Mouse (Mus musculus) Patski (cell line): ENCODE measurements around the gene Tex264. TPM values are rescaled to one million over a fixed set of nuclear protein-coding genes. Genes with fewer than 3 reads are reported as not detected.

ENCODE experiments used
- ATAC-seq: fragments of 100-300 bp; one replicate; pipeline ENCODE4 v1.8.0; 2021
- CTCF ChIA-PET: fragments of 350-600 bp; sonication (Branson Sonifier 250); formaldehyde crosslinking; loops from one replicate; lab custom pipeline; 2022; ENCODE audit warnings: inconsistent platforms; lab: Charles Lee
- POLR2A ChIA-PET: fragments of 350-600 bp; sonication (Branson Sonifier 250); formaldehyde crosslinking; loops from one replicate; lab custom pipeline; 2022; ENCODE audit warnings: antibody characterized with exemption, inconsistent platforms; lab: Charles Lee
- DNase-seq: peaks from one replicate; pipeline ENCODE4 v3.0.0-alpha.2; 2011; ENCODE audit warnings: low read depth, low spot score
- H3K27me3 ChIP-seq: fragments of 371-371 bp; one replicate; pipeline ENCODE4 v1.5.1; 2021
- CTCF ChIP-seq: fragments of 100-300 bp; IDR thresholded peaks from one replicate; pipeline ENCODE4 v1.5.1; 2021
- in situ Hi-C: fragments of 300-500 bp; cut with MboI; formaldehyde crosslinking; loops from 3 replicates; pipeline ENCODE4 v1.11.1; 2018; ENCODE audit warnings: low pct_unique_long_range_greater_than_20kb, mixed read lengths
- polyA plus RNA-seq: library from polyadenylated mRNA; unstranded; gene quantifications from one replicate; pipeline ENCODE4 v1.2.3, GENCODE M21; 2021

Gene Tex264
- polyA plus RNA-seq, 1 experiment from 2014 or later: 162 TPM

DNA sequence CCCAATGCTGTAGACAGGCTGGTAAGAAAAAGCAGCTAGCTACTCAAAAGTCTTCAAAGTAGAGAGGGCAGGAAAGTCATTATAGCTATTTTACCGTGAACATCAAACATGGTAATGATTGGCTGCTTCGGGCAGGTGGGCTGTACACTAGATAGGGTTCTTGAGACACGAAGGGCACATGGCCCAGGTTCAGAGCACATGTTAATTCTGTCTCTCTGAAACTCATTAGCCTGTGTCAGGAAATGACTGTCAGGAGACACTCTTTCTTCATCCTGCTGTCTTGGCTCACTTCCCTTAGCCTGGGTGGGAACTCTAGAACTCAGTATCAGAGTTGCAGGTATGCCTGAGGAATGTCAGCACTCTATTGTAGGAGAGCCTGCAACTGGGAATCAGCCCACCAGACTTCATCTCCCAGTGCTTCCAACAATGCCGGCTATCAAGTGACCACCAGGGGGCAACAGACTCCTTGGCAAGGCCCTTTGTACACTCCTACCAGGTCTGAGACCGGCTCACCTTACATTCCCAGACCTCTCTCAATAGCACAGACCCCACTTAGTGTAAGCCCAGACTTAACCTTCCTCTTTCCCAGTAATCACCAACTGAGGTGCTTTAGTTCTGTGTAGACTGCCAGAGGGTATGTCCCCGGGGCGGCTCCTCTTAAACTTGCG is 1.4 kb upstream of the Tex264 start:
- H3K27me3 ChIP-seq: no peaks in the 10 kb centered on the region
- ATAC-seq (peak; percentile 37), DNase-seq (peak; percentile 38)
- ChIA-PET CTCF (interaction anchor here (0.6 to 2.7 kb wide), 5 partner anchors 9 to 100 kb away, joined by 3 to 8 read pairs (median 4); no protein-coding TSS in a partner anchor), POLR2A (interaction anchor here (0.7 to 1.2 kb wide), 4 partner anchors 9 to 101 kb away, joined by 3 read pairs; partner anchors contain the start of gene Rad54l2)
- peak; percentile 89 for TF ChIP-seq CTCF
- in situ Hi-C loops: loop anchor here (5.0 to 25.0 kb wide), 4 partner anchors 125 to 850 kb away; partner anchors contain the start of genes Cish, Cyb561d2, Dcaf1 and Manf

- CTCF ChIA-PET: no interaction called here
- DNase-seq: no peak
- in situ Hi-C loops: loop anchor here (5.0 to 25.0 kb wide), 4 partner anchors 127 to 852 kb away; partner anchors contain the start of genes Cish, Cyb561d2, Dcaf1 and Manf
- POLR2A ChIA-PET: interaction anchor here (0.9 to 1.1 kb wide), 2 partner anchors 8 to 144 kb away, joined by 3 read pairs; no protein-coding TSS in a partner anchor
- H3K27me3 ChIP-seq: no peaks in the 10 kb centered on the region
- no peak for TF ChIP-seq CTCF
- no peak for ATAC-seq
Observed at GRCm38 (mm10) chr9:106684918-106685248, 844 bp downstream of the Tex264 start.

GRCm38 (mm10) chr9:106684093-106684872 is 1.4 kb downstream of the Tex264 start:
- ATAC-seq: no peak
- TF ChIP-seq CTCF: no peak
- in situ Hi-C loops: loop anchor here (10.0 to 25.0 kb wide), 3 partner anchors 128 to 853 kb away; partner anchors contain the start of genes Cish, Cyb561d2, Dcaf1 and Nprl2
- CTCF ChIA-PET: interaction anchor here (0.7 kb wide), 1 partner anchor 12 kb away, joined by 3 read pairs; no protein-coding TSS in a partner anchor
- POLR2A ChIA-PET: interaction anchor here (0.9 to 1.1 kb wide), 2 partner anchors 8 to 144 kb away, joined by 3 read pairs; no protein-coding TSS in a partner anchor
- no peak for DNase-seq
- H3K27me3 ChIP-seq: no peaks in the 10 kb centered on the region

DNA sequence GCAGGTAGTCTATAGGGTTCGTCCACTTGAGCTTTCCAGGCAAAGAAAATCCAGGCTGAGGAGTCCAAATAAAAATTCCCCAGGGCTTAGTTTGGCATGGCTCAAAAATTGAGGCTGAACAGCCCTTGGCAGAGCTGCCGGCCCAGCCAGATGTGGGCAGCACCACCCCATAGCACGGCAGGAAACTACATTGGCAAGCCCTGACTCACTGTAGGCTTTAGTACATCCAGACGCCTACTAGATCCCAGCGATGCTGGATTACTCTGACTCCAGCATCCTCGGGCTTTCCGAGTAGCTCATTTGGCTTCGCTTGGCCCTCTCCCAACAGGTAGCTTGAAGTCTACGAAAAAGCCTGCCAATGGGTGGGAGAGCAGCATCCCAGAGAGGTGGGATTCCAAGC is 4.7 kb downstream of the Tex264 start:
- TF ChIP-seq CTCF: no peak
- peak; percentile 30 for DNase-seq
- CTCF ChIA-PET: interaction anchor here (1.2 to 1.6 kb wide), 2 partner anchors 10 to 16 kb away, joined by 3 to 5 read pairs; no protein-coding TSS in a partner anchor
- in situ Hi-C loops: loop anchor here (10.0 to 25.0 kb wide), 3 partner anchors 131 to 856 kb away; partner anchors contain the start of genes Cish, Cyb561d2, Dcaf1 and Nprl2
- no peaks in the 10 kb centered on the region for H3K27me3 ChIP-seq
- ATAC-seq: no peak
- POLR2A ChIA-PET: interaction anchor here (1.1 kb wide), 1 partner anchor 8 kb away, joined by 3 read pairs; no protein-coding TSS in a partner anchor

GRCm38 (mm10) chr9:106678242-106678641 is 7.5 kb downstream of the Tex264 start:
- DNase-seq: peak; percentile 31
- ChIA-PET CTCF (interaction anchor here (1.1 to 1.3 kb wide), 2 partner anchors 35 to 75 kb away, joined by 3 read pairs; no protein-coding TSS in a partner anchor), POLR2A (interaction anchor here (0.9 kb wide), 1 partner anchor 8 kb away, joined by 3 read pairs; no protein-coding TSS in a partner anchor)
- H3K27me3 ChIP-seq: no peaks in the 10 kb centered on the region
- in situ Hi-C loops: loop anchor here (25.0 kb wide), 2 partner anchors 134 to 859 kb away; partner anchors contain the start of genes Cyb561d2, Dcaf1, Nprl2 and Tmem115
- no peak for TF ChIP-seq CTCF
- peak; percentile 46 for ATAC-seq

DNA sequence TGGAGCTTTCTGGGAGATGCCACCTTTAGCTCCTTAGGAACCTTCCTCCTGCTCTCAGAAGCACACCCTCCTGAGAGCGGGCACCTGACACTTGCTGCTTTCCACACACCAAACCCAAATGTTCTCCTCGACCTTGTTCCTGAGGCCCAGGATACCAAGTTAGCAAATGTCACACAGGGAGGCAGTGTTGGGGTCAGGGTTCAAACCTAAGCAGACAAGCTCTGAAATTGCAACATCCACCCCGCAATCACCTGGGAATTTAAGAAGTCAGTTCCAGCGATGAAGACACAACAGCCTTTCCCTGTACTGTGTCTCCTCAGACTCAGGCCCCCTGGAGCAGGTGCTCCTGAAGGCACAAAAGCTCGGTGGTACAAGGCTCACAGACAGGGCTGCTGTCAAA is 8.0 kb downstream of the Tex264 start:
- no peak for ATAC-seq

DNA sequence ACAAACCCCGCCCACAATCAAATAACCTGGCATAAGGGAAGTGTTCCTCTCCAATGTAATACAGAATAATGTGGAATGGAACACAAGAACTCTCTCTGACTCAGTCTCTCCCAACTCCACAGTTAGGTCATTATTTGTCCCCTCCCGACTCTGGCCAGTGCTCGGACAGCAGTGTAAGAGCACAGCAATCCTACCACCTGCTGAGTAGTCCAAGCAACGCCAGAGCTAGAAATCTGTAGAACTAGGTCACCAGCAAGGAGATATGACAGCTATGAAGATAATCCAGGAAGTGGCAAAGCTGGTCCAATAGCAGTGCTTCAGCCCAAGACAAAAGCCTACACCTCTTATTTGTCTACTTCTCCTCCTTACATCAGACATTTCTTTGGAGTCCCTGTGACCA is 9.2 kb downstream of the Tex264 start:
- TF ChIP-seq CTCF: no peak

More for the DNA sequence above, 8.0 kb downstream of the Tex264 start:
- ChIA-PET CTCF (interaction anchor here (0.7 to 1.1 kb wide), 3 partner anchors 9 to 75 kb away, joined by 3 to 4 read pairs (median 3); no protein-coding TSS in a partner anchor), POLR2A (interaction anchor here (1.1 kb wide), 1 partner anchor 9 kb away, joined by 3 read pairs; no protein-coding TSS in a partner anchor)
- no peaks in the 10 kb centered on the region for H3K27me3 ChIP-seq
- in situ Hi-C loops: loop anchor here (25.0 kb wide), 2 partner anchors 135 to 860 kb away; partner anchors contain the start of genes Cyb561d2, Dcaf1, Nprl2 and Tmem115
- no peak for DNase-seq
- TF ChIP-seq CTCF: no peak

DNA sequence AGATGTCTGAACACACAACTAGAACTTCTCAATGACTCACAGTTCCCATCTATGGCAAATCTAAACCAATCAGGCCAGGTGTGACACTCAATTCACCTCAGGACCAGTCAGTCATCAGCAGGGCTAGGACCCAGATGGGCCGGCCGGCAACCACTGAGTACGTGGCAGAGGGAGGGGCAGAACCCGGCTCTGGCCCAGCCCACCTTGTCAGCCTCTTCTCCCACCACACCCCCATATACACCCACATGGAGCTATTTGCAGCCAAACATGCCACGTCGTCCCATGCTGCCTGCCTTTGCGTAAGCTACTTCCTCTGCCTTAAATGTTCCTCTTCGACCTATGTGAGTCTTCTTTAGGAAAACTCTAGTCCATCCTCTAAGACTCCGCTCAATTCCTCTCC is 9.8 kb downstream of the Tex264 start:
- CTCF ChIA-PET: interaction anchor here (1.0 kb wide), 1 partner anchor 10 kb away, joined by 4 read pairs; the partner anchor contains the start of gene Tex264
- POLR2A ChIA-PET: interaction anchor here (1.3 kb wide), 1 partner anchor 9 kb away, joined by 3 read pairs; no protein-coding TSS in a partner anchor
- no peak for TF ChIP-seq CTCF
- ATAC-seq: no peak
- H3K27me3 ChIP-seq: no peaks in the 10 kb centered on the region
- in situ Hi-C loops: loop anchor here (25.0 kb wide), 2 partner anchors 136 to 861 kb away; partner anchors contain the start of genes Cyb561d2, Dcaf1, Nprl2 and Tmem115
- DNase-seq: no peak

More for the DNA sequence above, 9.2 kb downstream of the Tex264 start:
- ChIA-PET CTCF (interaction anchor here (1.0 kb wide), 1 partner anchor 10 kb away, joined by 4 read pairs; the partner anchor contains the start of gene Tex264), POLR2A (interaction anchor here (1.3 kb wide), 1 partner anchor 8 kb away, joined by 3 read pairs; no protein-coding TSS in a partner anchor)
- ATAC-seq: no peak
- DNase-seq: no peak
- H3K27me3 ChIP-seq: no peaks in the 10 kb centered on the region
- in situ Hi-C loops: loop anchor here (25.0 kb wide), 2 partner anchors 136 to 861 kb away; partner anchors contain the start of genes Cyb561d2, Dcaf1, Nprl2 and Tmem115

DNA sequence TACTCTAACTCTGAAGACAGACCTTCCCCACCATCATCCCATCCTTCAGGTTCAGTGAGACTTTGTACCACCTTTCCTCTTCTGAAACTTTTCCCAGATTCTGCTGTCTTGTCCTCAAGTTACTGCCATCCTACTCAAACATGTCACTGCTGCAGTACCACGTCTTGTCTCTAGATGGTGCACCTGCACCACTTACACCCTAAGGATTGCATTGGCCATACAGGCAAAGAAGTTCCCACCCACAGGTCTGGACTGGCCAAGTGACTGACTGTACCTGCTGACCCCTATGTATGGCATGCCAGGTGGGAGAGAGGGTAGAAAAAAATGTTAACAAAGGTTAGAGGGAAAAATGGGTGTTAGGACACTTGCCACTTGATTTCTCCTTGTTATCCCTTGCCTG is 10.2 kb downstream of the Tex264 start:
- TF ChIP-seq CTCF: peak; percentile 93
- ChIA-PET CTCF (interaction anchor here (0.7 to 0.9 kb wide), 3 partner anchors 12 to 177 kb away, joined by 3 to 8 read pairs (median 4); no protein-coding TSS in a partner anchor), POLR2A (no interaction called here)
- in situ Hi-C loops: loop anchor here (25.0 kb wide), 2 partner anchors 137 to 862 kb away; partner anchors contain the start of genes Cyb561d2, Dcaf1, Nprl2 and Tmem115
- H3K27me3 ChIP-seq: no peaks in the 10 kb centered on the region
- peak; percentile 66 for ATAC-seq
- DNase-seq: peak; percentile 37
